Mouse (Mus musculus) lung, postnatal 0 days (tissue): Measurements from ENCODE around the gene Npw. TPM values are rescaled to one million over a fixed set of nuclear protein-coding genes. Genes with fewer than 3 reads are reported as not detected.
A peak's percentile ranks its signal among the peaks of the same experiment; 100 is the strongest.

ENCODE experiments used
- ATAC-seq: fragments of 200-750 bp; cut with Nextera tagmentation; 2 replicates; pipeline ENCODE4 v1.8.0; 2017; ENCODE audit warnings: moderate library complexity
- DNase-seq: peaks from one replicate; pipeline ENCODE4 v3.0.0-alpha.2; 2016; ENCODE audit warnings: low spot score
- H3K27ac ChIP-seq: fragments of 300-500 bp; sonication (generic); 2 replicates; pipeline ENCODE4 v1.5.1; 2014; ENCODE audit warnings: antibody characterized with exemption, mild to moderate bottlenecking, low read length, mixed read lengths
- H3K27me3 ChIP-seq: fragments of 300-500 bp; sonication (generic); replicated peaks from 2 replicates; pipeline ENCODE4 v1.6.1; 2014; ENCODE audit warnings: low read length, mixed read lengths; ENCODE audit not compliant: insufficient read depth
- H3K36me3 ChIP-seq: fragments of 300-500 bp; sonication (generic); 2 replicates; pipeline ENCODE4 v1.6.1; 2014; ENCODE audit warnings: low read length, mixed read lengths; ENCODE audit not compliant: insufficient read depth
- H3K4me1 ChIP-seq: fragments of 300-500 bp; sonication (generic); 2 replicates; pipeline ENCODE4 v1.6.1; 2014; ENCODE audit warnings: antibody characterized with exemption, low read depth, low read length, mixed read lengths; ENCODE audit not compliant: insufficient read depth
- H3K4me2 ChIP-seq: fragments of 300-500 bp; sonication (generic); replicated peaks from 2 replicates; pipeline ENCODE4 v1.6.1; 2014; ENCODE audit warnings: low read depth, mild to moderate bottlenecking, low read length, moderate library complexity, mixed read lengths
- H3K4me3 ChIP-seq: fragments of 300-500 bp; sonication (generic); 2 replicates; pipeline ENCODE4 v1.5.1; 2014; ENCODE audit warnings: low read depth, low read length
- H3K9ac ChIP-seq: fragments of 300-500 bp; sonication (generic); replicated peaks from 2 replicates; pipeline ENCODE4 v1.6.1; 2014; ENCODE audit warnings: low read depth, mild to moderate bottlenecking
- H3K9me3 ChIP-seq: fragments of 300-500 bp; sonication (generic); 2 replicates; pipeline ENCODE4 v1.6.1; 2016; ENCODE audit warnings: low read length, mixed read lengths
- CTCF ChIP-seq: IDR thresholded peaks from 2 replicates; pipeline ENCODE4 v1.5.1; 2016; ENCODE audit warnings: antibody characterized with exemption, mild to moderate bottlenecking
- EP300 ChIP-seq: IDR thresholded peaks from 2 replicates; pipeline ENCODE4 v1.6.1; 2016; ENCODE audit warnings: antibody characterized with exemption, mild to moderate bottlenecking, control low read depth
- WGBS: fragments of 180-500 bp; shearing (Covaris S2); extraction: QIAGEN DNeasy Blood & Tissue Kit; methylation state at CpG from one replicate; pipeline ENCODE4 v1.1.7; 2014; 5-methylcytosine and 5-hydroxymethylcytosine counted together
- polyA plus RNA-seq: library from polyadenylated mRNA; unstranded; fragments of >200 nt; fragmentation: Nextera tagmentation; extraction: Ambion mirVana; gene quantifications from 2 replicates; pipeline ENCODE4 v1.2.1, GENCODE M21; 2015

The Npw gene
- polyA plus RNA-seq, 1 experiment from 2014 or later = 10.3 TPM

DNA sequence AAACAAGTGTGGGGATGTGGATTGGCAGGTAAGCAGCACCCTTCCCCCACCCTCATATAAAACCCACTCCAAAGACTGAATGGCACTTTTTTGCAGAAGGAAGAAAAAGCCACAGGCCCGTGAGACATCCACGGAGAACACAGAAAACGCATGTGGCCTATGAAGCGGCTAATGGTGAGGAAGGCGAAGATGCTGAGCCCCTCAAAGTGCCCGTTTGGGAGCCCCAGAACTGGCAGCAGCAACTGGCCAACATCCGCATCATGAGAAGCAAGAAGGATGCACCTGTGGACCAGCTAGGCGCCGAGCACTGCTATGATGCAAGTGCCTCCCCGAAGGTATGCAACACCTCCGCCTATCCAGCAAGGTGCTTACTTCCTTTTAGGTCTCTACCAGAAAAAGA lies 24.4 kb downstream of the Npw start:
- Histone ChIP-seq H3K27ac (peak overlapping the region; percentile 97), H3K27me3 (no peaks in the 10 kb centered on the region), H3K36me3 (peaks cover 15% of the 10 kb centered on the region), H3K9ac (no peak overlapping the region), H3K4me3 (no peak overlapping the region), H3K9me3 (no peaks in the 10 kb centered on the region), H3K4me1 (peaks cover 40% of the 10 kb centered on the region), H3K4me2 (peak overlapping the region; percentile 95; the same call in 1 of the 2 replicates)
- ATAC-seq (no peak), DNase-seq (no peak)
- no peak for TF ChIP-seq EP300
- no peak for TF ChIP-seq CTCF
- WGBS = 92% methylated on average over 11 of the region's 11 CpGs

DNA sequence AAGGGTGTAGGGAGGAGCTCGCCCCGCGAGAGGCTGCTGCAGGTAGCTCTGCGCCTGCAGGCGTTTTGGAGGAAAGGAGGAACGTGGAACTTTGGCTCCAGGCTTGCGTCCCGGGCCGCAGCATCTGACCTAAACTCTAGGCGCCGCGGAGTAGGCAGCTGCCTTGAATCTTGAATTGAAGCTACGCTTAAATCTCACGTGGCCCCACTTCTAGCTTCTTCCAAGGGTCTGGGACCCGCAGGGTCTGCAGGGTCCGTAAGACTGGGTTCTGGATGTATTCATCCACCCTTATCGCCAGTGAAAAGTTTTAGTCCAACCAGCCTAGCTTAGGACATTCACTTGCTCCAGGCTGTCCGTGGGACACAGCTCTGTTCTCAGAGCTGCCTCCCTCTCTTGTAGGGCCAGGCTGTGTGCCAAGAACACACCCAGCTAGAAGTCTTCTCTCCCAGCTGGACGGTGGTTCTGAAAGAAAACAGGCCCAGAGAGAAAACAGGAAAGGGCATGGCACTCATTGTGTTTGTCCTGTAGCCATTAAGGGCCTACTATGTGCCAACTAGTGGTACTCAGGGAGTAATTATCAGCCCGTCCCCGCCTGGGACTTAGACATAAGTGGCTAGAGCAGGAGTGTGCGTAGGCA lies 25.3 kb downstream of the Npw start:
- Histone ChIP-seq H3K36me3 (peaks cover 15% of the 10 kb centered on the region), H3K27ac (peak overlapping the region; percentile 97), H3K9ac (peak overlapping the region; percentile 72), H3K4me1 (peaks cover 40% of the 10 kb centered on the region), H3K9me3 (no peaks in the 10 kb centered on the region), H3K4me3 (peak overlapping the region; percentile 66), H3K4me2 (peak overlapping the region; percentile 95), H3K27me3 (no peaks in the 10 kb centered on the region)
- peak; percentile 82 for ATAC-seq
- WGBS = 5% methylated on average over 21 of the region's 22 CpGs
- TF ChIP-seq CTCF = no peak
- peak; percentile 87 for TF ChIP-seq EP300
- DNase-seq = peak; percentile 94

DNA sequence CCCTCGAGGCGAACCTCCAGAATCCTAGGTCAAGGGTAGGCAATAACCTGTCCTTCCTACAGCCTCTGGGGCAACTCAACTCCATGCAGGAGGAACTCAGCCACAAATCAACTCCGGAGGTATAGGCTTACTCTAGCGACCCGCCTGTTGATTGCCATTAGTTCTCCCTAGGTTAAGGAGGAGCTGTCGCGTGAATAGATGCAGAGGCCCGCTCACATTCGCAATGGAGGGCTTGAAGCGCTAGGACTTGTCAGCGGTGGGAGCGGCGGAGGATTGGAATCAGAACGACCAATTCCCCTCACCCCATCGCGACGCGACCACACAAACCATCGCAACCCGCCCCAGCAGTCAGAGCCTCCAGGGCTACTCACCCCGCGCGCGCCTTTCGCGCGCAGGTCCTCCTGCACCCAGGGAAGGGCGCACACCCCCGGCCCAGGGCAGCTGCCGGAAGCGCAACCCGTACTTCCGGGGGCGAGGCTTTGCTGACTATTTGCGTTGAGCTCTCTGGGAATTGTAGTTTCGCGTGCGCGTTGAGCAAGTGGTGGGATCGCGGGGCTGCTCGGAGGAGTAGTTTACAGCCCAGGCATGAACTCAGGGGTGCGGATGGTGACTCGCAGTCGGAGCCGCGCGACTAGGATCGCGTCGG lies 26.0 kb downstream of the Npw start, which contains the start of the genes Tsc2 and Nthl1:
Gene Tsc2 (minus strand): TSS at position 464 of the 646 bp plus-strand sequence.
Gene Nthl1 (plus strand): TSS at position 514 of the 646 bp plus-strand sequence.
- WGBS = 1% methylated on average over 50 of the region's 51 CpGs
- TF ChIP-seq EP300 (no peak), CTCF (no peak)
- Histone ChIP-seq H3K9me3 (no peaks in the 10 kb centered on the region), H3K36me3 (peaks cover 15% of the 10 kb centered on the region), H3K9ac (peak within 1 kb of the TSS; percentile 72), H3K4me1 (peaks cover 37% of the 10 kb centered on the region), H3K27ac (peak within 1 kb of the TSS; percentile 97), H3K27me3 (no peaks in the 10 kb centered on the region), H3K4me2 (peak within 1 kb of the TSS; percentile 95), H3K4me3 (peak within 1 kb of the TSS; percentile 66)
- ATAC-seq (peak; percentile 70), DNase-seq (peak; percentile 92)

DNA sequence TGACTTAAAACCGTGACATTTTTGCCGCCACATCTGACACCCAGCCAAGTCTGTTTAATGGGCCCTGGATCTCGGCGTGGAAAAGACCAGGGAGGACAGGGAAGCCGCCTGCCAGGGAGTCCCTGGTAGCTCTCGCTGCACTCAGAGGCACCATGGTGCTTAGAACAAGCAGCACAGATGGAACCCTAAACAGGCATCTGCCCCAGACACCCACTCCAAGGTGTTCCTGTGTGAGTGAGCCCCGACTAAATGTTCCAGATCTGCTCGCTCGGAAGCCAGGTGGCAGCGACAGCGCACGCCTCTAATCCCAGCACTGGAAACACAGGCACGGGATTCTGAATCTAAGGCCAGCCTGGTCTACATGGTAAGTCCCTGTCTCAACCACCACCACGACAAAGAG lies 28.2 kb downstream of the Npw start:
- no peak for DNase-seq
- Histone ChIP-seq H3K27ac (no peak overlapping the region), H3K36me3 (peaks cover 27% of the 10 kb centered on the region), H3K4me3 (no peak overlapping the region), H3K27me3 (no peaks in the 10 kb centered on the region), H3K4me1 (peaks cover 21% of the 10 kb centered on the region), H3K4me2 (no peak overlapping the region), H3K9ac (no peak overlapping the region), H3K9me3 (no peaks in the 10 kb centered on the region)
- no peak for ATAC-seq
- TF ChIP-seq EP300 (no peak), CTCF (no peak)
- 83% methylated on average over 14 of the region's 14 CpGs for WGBS

DNA sequence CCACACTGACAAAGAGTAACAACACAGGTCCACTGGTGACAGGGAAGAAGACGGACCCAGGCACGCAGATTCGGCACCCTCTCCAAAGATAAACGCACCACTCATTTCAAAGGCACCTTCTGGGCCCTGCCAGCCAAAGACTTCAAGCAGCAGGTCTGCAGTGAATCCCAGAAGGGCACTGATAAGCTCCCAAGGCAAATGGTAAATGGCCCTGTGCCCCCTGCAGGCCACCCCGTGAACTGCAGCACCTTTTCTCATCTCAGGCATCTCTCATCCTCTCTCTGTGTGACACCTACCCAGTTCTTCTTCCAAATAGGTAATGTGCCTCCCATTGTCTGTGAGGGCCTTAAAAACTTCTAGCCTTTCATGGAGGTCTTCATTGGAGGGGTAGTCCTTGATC lies 29.6 kb downstream of the Npw start:
- H3K4me2 ChIP-seq = no peak overlapping the region
- DNase-seq = peak; percentile 73
- H3K4me1 ChIP-seq = peaks cover 9% of the 10 kb centered on the region; the same call in 1 of the 2 replicates
- TF ChIP-seq EP300 (no peak), CTCF (peak; percentile 97)
- ATAC-seq = no peak
- peaks cover 34% of the 10 kb centered on the region for H3K36me3 ChIP-seq
- WGBS = 27% methylated on average over 5 of the region's 5 CpGs
- H3K9ac ChIP-seq = no peak overlapping the region
- H3K9me3 ChIP-seq = no peaks in the 10 kb centered on the region
- H3K27ac ChIP-seq = no peak overlapping the region
- H3K4me3 ChIP-seq = no peak overlapping the region
- no peaks in the 10 kb centered on the region for H3K27me3 ChIP-seq

DNA sequence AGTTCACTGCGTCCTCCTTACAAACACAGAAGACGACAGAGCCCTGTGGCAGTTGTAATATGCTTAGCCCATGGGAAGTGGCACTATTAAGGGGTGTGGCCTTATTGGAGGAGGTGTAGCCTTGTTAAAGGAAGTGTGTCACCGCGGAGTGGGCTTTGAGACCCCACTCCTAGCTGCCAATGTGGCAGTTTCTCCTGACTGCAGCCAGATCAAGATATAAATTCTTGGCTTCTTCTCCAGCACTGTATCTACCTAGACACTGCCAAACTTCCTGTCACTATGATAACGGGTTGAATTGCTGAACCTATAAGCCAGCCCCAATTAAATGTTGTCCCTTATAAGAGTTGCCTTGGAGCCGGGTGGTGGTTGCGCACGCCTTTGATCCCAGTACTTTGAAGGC lies 32.8 kb downstream of the Npw start:
- H3K36me3 ChIP-seq = peaks cover 54% of the 10 kb centered on the region
- no peaks in the 10 kb centered on the region for H3K4me1 ChIP-seq
- H3K9me3 ChIP-seq = no peaks in the 10 kb centered on the region
- H3K9ac ChIP-seq = no peak overlapping the region
- no peak overlapping the region for H3K4me3 ChIP-seq
- H3K27me3 ChIP-seq = no peaks in the 10 kb centered on the region
- no peak overlapping the region for H3K4me2 ChIP-seq
- WGBS = 90% methylated on average over 8 of the region's 8 CpGs
- H3K27ac ChIP-seq = no peak overlapping the region
- DNase-seq (no peak), ATAC-seq (no peak)
- TF ChIP-seq CTCF (no peak), EP300 (no peak)
